Mouse (Mus musculus): ENCODE measurements at regions not wholly inside any gene's neighbourhood (a gene's known extent, or its start where the extent isn't known, plus 50 kb on each side); places are given as distances from the start of the nearest gene placed in this dataset.

DNA sequence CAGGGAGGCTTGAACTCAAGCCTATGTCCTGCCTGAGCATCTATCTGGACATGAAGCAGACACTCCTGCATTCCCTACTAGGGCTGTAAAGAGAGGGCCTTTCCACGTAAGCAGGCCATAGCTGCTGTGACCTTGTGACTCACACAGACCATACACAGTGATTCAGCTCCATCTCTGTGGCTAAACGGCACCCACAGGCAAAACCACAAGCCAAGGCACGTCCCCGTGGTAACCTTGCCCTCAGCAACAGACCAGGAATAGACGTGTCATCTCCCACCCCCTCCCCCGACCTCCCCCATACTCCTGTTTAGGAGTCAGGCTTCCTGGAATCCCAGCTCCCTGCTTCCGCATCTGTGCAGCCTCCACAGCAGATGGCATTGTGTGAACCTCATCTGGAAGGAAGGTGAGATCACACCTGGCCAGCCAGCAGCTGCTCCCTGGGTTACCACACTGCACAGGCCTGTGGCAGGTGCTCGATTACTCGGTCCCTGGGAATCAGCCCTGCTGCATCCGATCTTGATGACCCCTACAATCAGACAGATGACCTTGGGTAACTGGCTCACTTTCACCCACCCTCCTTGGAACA lies 79.2 kb upstream of the Hand1 start:
- in situ Hi-C loops (cut with MseI, MboI) = no loop called here

DNA sequence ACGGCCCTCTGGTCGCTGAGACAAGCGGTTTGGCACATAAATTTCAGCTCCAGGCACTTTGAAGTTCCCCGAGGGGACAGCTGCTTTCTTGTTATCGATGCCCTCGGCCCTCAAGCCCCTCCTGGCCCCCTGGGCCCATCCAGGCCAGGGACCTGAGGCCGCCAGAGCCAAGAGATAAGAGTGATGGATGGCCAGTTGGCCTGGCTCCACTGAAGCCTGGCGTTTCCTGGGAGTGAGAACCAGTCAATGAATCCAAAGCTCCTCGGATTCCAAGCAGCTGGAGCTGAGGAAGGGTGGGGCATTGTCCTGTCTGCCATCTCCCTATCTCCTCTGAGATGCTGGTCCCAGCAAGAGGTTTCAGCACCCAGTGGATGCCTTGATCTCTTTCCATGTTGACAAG lies 71.6 kb upstream of the Hand1 start:
- in situ Hi-C loops (cut with MseI, MboI) = no loop called here

- in situ Hi-C loops (cut with MseI, MboI) = no loop called here
Observed at GRCm38 (mm10) chr11:57899335-57899734, 66.7 kb upstream of the Hand1 start.

DNA sequence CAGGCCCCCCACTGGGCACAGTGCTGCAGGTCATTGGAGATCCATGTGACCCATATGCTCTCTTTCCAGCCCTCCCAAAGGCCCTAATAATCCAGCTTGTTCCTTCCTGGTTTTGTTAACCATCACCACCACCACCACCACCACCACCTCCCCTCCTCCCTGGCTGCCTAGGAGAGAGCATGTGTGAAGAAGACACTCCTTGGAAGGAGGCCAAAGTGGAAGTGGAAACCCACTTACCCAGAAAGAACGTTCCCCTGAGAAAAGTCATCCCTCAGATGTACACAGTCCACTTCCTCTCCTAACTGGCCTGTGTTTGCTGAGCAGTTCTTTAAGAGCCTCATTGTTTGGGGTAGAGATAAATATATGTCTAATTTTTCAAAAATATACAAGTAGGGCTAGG lies 62.9 kb upstream of the Hand1 start:
- in situ Hi-C loops (cut with MseI, MboI) = no loop called here

GRCm38 (mm10) chr11:57882736-57883635 lies 50.4 kb upstream of the Hand1 start:
- in situ Hi-C loops (cut with MseI, MboI) = no loop called here

All from mouse trophoblast stem cell (cell line).